Mouse (Mus musculus): ENCODE measurements around the gene Cetn2. TPM values are rescaled to one million over a fixed set of nuclear protein-coding genes. Genes with fewer than 3 reads are reported as not detected.

Gene Cetn2
- polyA plus RNA-seq, 1 experiment from 2014 or later, result 69.3 TPM

- Histone ChIP-seq H3K36me3 (no peaks in the 10 kb centered on the region), H3K27ac (no peak overlapping the region), H3K4me2 (replicated peaks) (no peak overlapping the region), H3K27me3 (replicated peaks) (no peaks in the 10 kb centered on the region), H3K4me3 (replicated peaks) (no peak overlapping the region), H3K9ac (no peak overlapping the region), H3K4me1 (replicated peaks) (no peaks in the 10 kb centered on the region), H3K9me3 (no peaks in the 10 kb centered on the region)
- ATAC-seq, result no peak
- WGBS, result 43% methylated on average over 1 of the region's 1 CpGs
These were observed 22.2 kb downstream of the Cetn2 start for GRCm38 (mm10) chrX:72896055-72896437.

- Histone ChIP-seq H3K4me2 (replicated peaks) (no peak overlapping the region), H3K27me3 (replicated peaks) (no peaks in the 10 kb centered on the region)
- WGBS, result 73% methylated on average over 5 of the region's 5 CpGs
These were observed 22.7 kb downstream of the Cetn2 start for GRCm38 (mm10) chrX:72895388-72896054.

More at GRCm38 (mm10) chrX:72895388-72896054, 22.7 kb downstream of the Cetn2 start:
- no peak for ATAC-seq
- Histone ChIP-seq H3K4me3 (replicated peaks) (no peak overlapping the region), H3K27ac (no peak overlapping the region), H3K9ac (no peak overlapping the region), H3K9me3 (no peaks in the 10 kb centered on the region), H3K4me1 (replicated peaks) (no peaks in the 10 kb centered on the region), H3K36me3 (no peaks in the 10 kb centered on the region)

Other genes starting within 250 kb of the Cetn2 start
- gene Gabrq, start 93.2 kb downstream of the Cetn2 start, polyA plus RNA-seq (2015; fragmentation: Nextera tagmentation; extraction: Ambion mirVana), result 0.16 and 0.21 TPM in 2 replicates
- 43.0 and 44.8 TPM in 2 replicates for gene Nsdhl, start 146 bp upstream of the Cetn2 start, polyA plus RNA-seq (2015; fragmentation: Nextera tagmentation; extraction: Ambion mirVana)
- 6.8 and 6.9 TPM in 2 replicates for gene Zfp185, start 68.9 kb upstream of the Cetn2 start, polyA plus RNA-seq (2015; fragmentation: Nextera tagmentation; extraction: Ambion mirVana)
- 0.09 TPM in 1 of 2 replicates, not detected in the other for gene Pnma5, start 118.7 kb upstream of the Cetn2 start, polyA plus RNA-seq (2015; fragmentation: Nextera tagmentation; extraction: Ambion mirVana)
- 0.16 TPM in 1 of 2 replicates, not detected in the other for gene Pnma3, start 146.4 kb upstream of the Cetn2 start, polyA plus RNA-seq (2015; fragmentation: Nextera tagmentation; extraction: Ambion mirVana)
- gene Xlr4a, start 164.1 kb upstream of the Cetn2 start, polyA plus RNA-seq (2015; fragmentation: Nextera tagmentation; extraction: Ambion mirVana), result 2.3 and 2.4 TPM in 2 replicates
- gene Xlr3a, start 178.7 kb upstream of the Cetn2 start, polyA plus RNA-seq (2015; fragmentation: Nextera tagmentation; extraction: Ambion mirVana), result 6.2 and 7.5 TPM in 2 replicates
- gene Gm14685, start 198.6 kb upstream of the Cetn2 start, polyA plus RNA-seq (2015; fragmentation: Nextera tagmentation; extraction: Ambion mirVana), result 0.13 and 0.24 TPM in 2 replicates
- gene Xlr5b, start 230.4 kb upstream of the Cetn2 start, polyA plus RNA-seq (2015; fragmentation: Nextera tagmentation; extraction: Ambion mirVana), result 0.24 TPM in 1 of 2 replicates, not detected in the other
- not detected in 2 replicates for gene DXBay18, start 231.0 kb upstream of the Cetn2 start, polyA plus RNA-seq (2015; fragmentation: Nextera tagmentation; extraction: Ambion mirVana)

Data from intestine, embryonic 15.5 days (tissue).